13 mouse cellular contexts compared by ENCODE assay signal in the genomic region with DNA sequence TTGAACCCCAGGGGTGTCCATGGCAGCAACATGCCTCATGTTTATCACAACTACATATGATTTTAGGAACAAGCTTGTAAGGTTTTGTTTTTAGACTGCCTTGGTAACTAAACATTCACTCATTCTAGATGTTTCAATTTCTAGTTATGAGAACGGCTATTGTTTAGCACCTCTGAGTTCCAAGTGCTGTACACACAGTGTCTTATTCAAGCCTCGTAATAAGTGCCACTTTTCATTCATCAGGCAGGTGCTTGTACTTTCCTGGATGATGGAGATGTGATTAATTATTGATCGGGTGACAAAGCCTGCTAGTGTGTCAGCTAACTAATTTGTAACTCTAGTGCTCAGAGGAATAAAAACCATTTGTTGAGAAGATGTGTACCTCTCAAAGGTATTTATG.
"Had no signal": no experiment of that assay in that cellular context is flagged by ENCODE, and none has a peak within 500 bp of the region (broad histone marks: within the 10 kb centered on the region; RNA-seq: fewer than 3 reads in every experiment).

No protein-coding gene starts in this region.

- H3K27me3 ChIP-seq: limb, embryonic 15.5 days; liver, embryonic 13.5 days; stomach, embryonic 15.5 days had no signal

- DNase-seq: kidney, adult 11 months; kidney, adult 9 months; kidney, postnatal 36 days; layer of hippocampus, adult 9-11 months; layer of hippocampus, postnatal 36 days; liver, embryonic 13.5 days; liver, postnatal 0 days; lung, postnatal 10 days; right cerebral cortex, postnatal 14 days; thymus, postnatal 4 days had no signal

- H3K9ac ChIP-seq: limb, embryonic 15.5 days; liver, embryonic 13.5 days; liver, postnatal 0 days; stomach, embryonic 15.5 days had no signal

- H3K9me3 ChIP-seq: limb, embryonic 15.5 days; liver, embryonic 13.5 days; stomach, embryonic 15.5 days had no signal

- H3K4me2 ChIP-seq: limb, embryonic 15.5 days; liver, embryonic 13.5 days; stomach, embryonic 15.5 days had no signal

- H3K4me3 ChIP-seq: limb, embryonic 15.5 days; liver, embryonic 13.5 days; stomach, embryonic 15.5 days had no signal

- H3K36me3 ChIP-seq: limb, embryonic 15.5 days; liver, embryonic 13.5 days; stomach, embryonic 15.5 days had no signal

- H3K4me1 ChIP-seq: limb, embryonic 15.5 days; liver, embryonic 13.5 days; stomach, embryonic 15.5 days had no signal

- H3K27ac ChIP-seq: kidney, postnatal 0 days; limb, embryonic 15.5 days; liver, embryonic 13.5 days; stomach, embryonic 15.5 days had no signal
